ENCODE assay signal across 8 mouse cellular contexts in the genomic region with DNA sequence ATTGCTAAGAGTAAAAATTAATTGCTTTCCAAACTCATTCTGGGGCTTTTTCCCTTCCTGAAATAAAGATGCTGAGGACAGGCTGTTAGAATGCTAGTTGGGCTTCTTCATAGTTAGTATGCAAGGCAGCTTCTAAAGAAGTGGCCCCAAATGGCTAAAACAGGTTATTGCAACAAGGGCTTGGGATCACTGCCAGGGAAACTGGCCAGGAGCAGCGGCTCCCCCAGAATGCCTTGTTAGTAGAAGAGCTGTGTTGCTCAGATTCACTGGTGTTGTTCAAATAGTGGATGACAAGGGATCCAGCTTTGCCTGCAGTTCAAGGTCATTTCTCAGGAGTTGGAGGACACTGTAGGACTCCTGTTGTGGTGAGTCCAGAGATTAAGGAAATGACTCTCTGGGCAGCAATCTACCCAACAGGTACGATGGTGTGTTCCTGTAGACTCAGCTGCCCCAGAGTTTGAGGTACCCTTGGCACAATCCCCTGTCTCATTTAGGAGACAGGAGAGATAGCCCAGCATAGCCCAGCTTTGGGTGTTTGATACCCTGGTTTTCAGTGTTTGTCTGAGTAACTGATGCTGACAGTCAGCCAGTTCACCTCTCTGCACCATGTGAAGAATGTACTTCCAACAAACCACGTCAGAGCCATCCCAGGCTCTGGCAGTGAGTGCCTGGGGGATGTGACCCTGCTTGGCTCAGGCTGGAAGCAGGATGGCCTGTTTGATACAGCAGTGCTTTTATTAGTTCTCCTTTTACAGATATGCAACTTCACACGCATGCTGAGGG. TPM values are rescaled to one million over a fixed set of nuclear protein-coding genes. Genes with fewer than 3 reads are reported as not detected.
DNase-seq lines count a peak whose midpoint lies in the region; ATAC-seq and TF ChIP-seq lines count a peak whose summit lies in the region.

No protein-coding gene starts in this region.

- 51% methylated on average over 4 of the region's 4 CpGs for WGBS in stomach, embryonic 15.5 days

- no peaks in the 10 kb centered on the region for H3K9me3 ChIP-seq in MEL (replicated peaks; ENCODE audit: insufficient read depth, low read length)
- no peaks in the 10 kb centered on the region for H3K9me3 ChIP-seq in stomach, embryonic 15.5 days

- TF ChIP-seq CTCF in MEL (IDR thresholded peaks at IDR 0.05 in 2 of 3, conservative IDR thresholded peaks at IDR 0.05 in 1 of 3; ENCODE audit: control insufficient read depth in 1 of 3, insufficient read depth in 1 of 3, low read depth in 2 of 3, low read length in 3 of 3, poor library complexity in 1 of 3, severe bottlenecking in 1 of 3): no peak

- no peaks in the 10 kb centered on the region for H3K27me3 ChIP-seq in MEL (ENCODE audit: control insufficient read depth in 1 of 2, insufficient read depth in 2 of 2, low read length in 2 of 2)
- no peaks in the 10 kb centered on the region for H3K27me3 ChIP-seq in stomach, embryonic 15.5 days (replicated peaks)

- H3K4me2 ChIP-seq in stomach, embryonic 15.5 days: peak overlapping the region; percentile 28

- ATAC-seq in stomach, embryonic 15.5 days (ENCODE audit: insufficient read depth, low FRiP score, low read depth): no peak

- peaks cover 0 to 6% of the 10 kb centered on the region in 2 experiments; a peak in 1 of 4 replicates for H3K4me1 ChIP-seq in MEL (ENCODE audit: control insufficient read depth in 1 of 2, insufficient read depth in 2 of 2, low read length in 2 of 2)
- peaks cover 23% of the 10 kb centered on the region for H3K4me1 ChIP-seq in stomach, embryonic 15.5 days

- no peak for TF ChIP-seq EP300 in MEL (IDR thresholded peaks at IDR 0.05; ENCODE audit: low read depth in 1 of 2, low read length in 2 of 2)

- H3K4me3 ChIP-seq in MEL (ENCODE audit: control insufficient read depth in 1 of 2, insufficient read depth in 1 of 2, low read depth in 2 of 2, low read length in 2 of 2): no peak overlapping the region
- peak overlapping the region; percentile 12; the same call in 1 of the 2 replicates for H3K4me3 ChIP-seq in stomach, embryonic 15.5 days (replicated peaks)

- peak; percentile 19 for DNase-seq in MEL (ENCODE audit: low read depth, low spot score)
- peak; percentile 94 for DNase-seq in brain, adult 2 months (ENCODE audit: low read depth, low spot score)
- peak; percentile 66 to 67 for DNase-seq in frontal cortex, postnatal 14 days (ENCODE audit: low spot score in 2 of 2)
- peak; percentile 94 for DNase-seq in heart, postnatal 4 days
- peak; percentile 79 to 91 for DNase-seq in layer of hippocampus, postnatal 14 days (ENCODE audit: low spot score in 2 of 2)
- DNase-seq in lung, postnatal 36 days: peak; percentile 88
- no peak for DNase-seq in B cell, adult 2 months

- no peak for TF ChIP-seq RAD21 in MEL (IDR thresholded peaks at IDR 0.05; ENCODE audit: low read depth, low read length)

- no peak overlapping the region for H3K27ac ChIP-seq in MEL (ENCODE audit: control insufficient read depth, low read depth, low read length)
- H3K27ac ChIP-seq in stomach, embryonic 15.5 days: no peak overlapping the region

- H3K36me3 ChIP-seq in MEL (ENCODE audit: control insufficient read depth in 1 of 2, insufficient read depth in 2 of 2, low read length in 2 of 2): peaks cover 0 to 4% of the 10 kb centered on the region in 2 experiments; a peak in 2 of 4 replicates
- no peaks in the 10 kb centered on the region for H3K36me3 ChIP-seq in stomach, embryonic 15.5 days

- H3K79me2 ChIP-seq in MEL (ENCODE audit: control insufficient read depth, insufficient read depth, low read length, poor library complexity): peaks cover 3% of the 10 kb centered on the region; the same call in 1 of the 2 replicates

- H3K9ac ChIP-seq in MEL (ENCODE audit: control insufficient read depth, low read depth, low read length, poor library complexity, severe bottlenecking): no peak overlapping the region
- H3K9ac ChIP-seq in stomach, embryonic 15.5 days: no peak overlapping the region

- no peak for TF ChIP-seq POLR2A in MEL (IDR thresholded peaks at IDR 0.05; ENCODE audit: control insufficient read depth in 1 of 2, insufficient read depth in 1 of 2, low read depth in 1 of 2, low read length in 2 of 2, poor library complexity in 1 of 2)

TF ChIP-seq in MEL, 35 proteins besides CTCF, POLR2A, EP300 and RAD21:
- TF ChIP-seq NRF1 (IDR thresholded peaks at IDR 0.05; ENCODE audit: insufficient read depth, low read depth, low read length, poor library complexity, severe bottlenecking): no peak

RNA-seq across cellular contexts. Expression of a gene that starts 2.4 kb away (rescaled TPM):
- 19.0 and 21.0 TPM in 2 replicates for total RNA-seq in MEL (2012; rRNA removed)
- 10 to 100 TPM in 1 of 2 experiments, not detected in 1; 26.5 TPM for polyA plus RNA-seq in MEL (2012; ENCODE audit: insufficient read depth in 1 of 2, insufficient read length in 2 of 2, low read depth in 1 of 2, low replicate concordance in 2 of 2, missing spikeins in 1 of 2)
- 100 to 1,000 TPM; 344 to 352 TPM for total RNA-seq in heart, postnatal 4 days (2021)
- total RNA-seq in layer of hippocampus, postnatal 14 days (2021): 100 to 1,000 TPM; 183 to 184 TPM
- 97.5 and 99.4 TPM in 2 replicates for polyA plus RNA-seq in stomach, embryonic 15.5 days (2015; fragmentation: Nextera tagmentation; extraction: Ambion mirVana)

RNA-seq across cellular contexts. Expression of a gene that starts 40.1 kb away (rescaled TPM):
- 34.3 and 48.2 TPM in 2 replicates for total RNA-seq in MEL (2012; rRNA removed)
- polyA plus RNA-seq in MEL (2012; ENCODE audit: insufficient read depth in 1 of 2, insufficient read length in 2 of 2, low read depth in 1 of 2, low replicate concordance in 2 of 2, missing spikeins in 1 of 2): 10 to 100 TPM in 1 of 2 experiments, not detected in 1; 47.9 TPM
- 10 to 100 TPM; 16.9 to 18.0 TPM for total RNA-seq in heart, postnatal 4 days (2021)
- total RNA-seq in layer of hippocampus, postnatal 14 days (2021): 10 to 100 TPM; 75.9 to 77.1 TPM
- polyA plus RNA-seq in stomach, embryonic 15.5 days (2015; fragmentation: Nextera tagmentation; extraction: Ambion mirVana): 27.3 and 31.1 TPM in 2 replicates

Comparison
In these comparisons a context has a peak if more than half of its experiments do, and no peak if none do; other contexts are left out.
1. DNase-seq: peak in MEL (single experiment), brain, adult 2 months (single experiment), frontal cortex, postnatal 14 days (2 of 2), heart, postnatal 4 days (single experiment), layer of hippocampus, postnatal 14 days (2 of 2) and lung, postnatal 36 days (single experiment); none in B cell, adult 2 months (0 of 2).